Mouse (Mus musculus) forebrain, embryonic 12.5 days (tissue): ENCODE measurements around the gene Gprc6a. TPM values are rescaled to one million over a fixed set of nuclear protein-coding genes. Genes with fewer than 3 reads are reported as not detected.
A peak's percentile ranks its signal among the peaks of the same experiment; 100 is the strongest.

Source experiments
- ATAC-seq: fragments of 200-750 bp; cut with Nextera tagmentation; 2 replicates; pipeline ENCODE4 v1.8.0; 2017; ENCODE audit warnings: moderate TSS enrichment; ENCODE audit not compliant: low FRiP score
- H3K27ac ChIP-seq: fragments of 300-500 bp; sonication (generic); 2 replicates; pipeline ENCODE4 v1.5.1; 2016; ENCODE audit warnings: mild to moderate bottlenecking
- H3K27me3 ChIP-seq: fragments of 300-500 bp; sonication (generic); 2 replicates; pipeline ENCODE4 v1.6.1; 2016; ENCODE audit warnings: mild to moderate bottlenecking
- H3K36me3 ChIP-seq: fragments of 300-500 bp; sonication (generic); replicated peaks from 2 replicates; pipeline ENCODE4 v1.6.1; 2016; ENCODE audit warnings: mild to moderate bottlenecking
- H3K4me1 ChIP-seq: fragments of 300-500 bp; sonication (generic); 2 replicates; pipeline ENCODE4 v1.6.1; 2016
- H3K4me2 ChIP-seq: fragments of 300-500 bp; sonication (generic); 2 replicates; pipeline ENCODE4 v1.6.1; 2016; ENCODE audit warnings: mild to moderate bottlenecking, moderate library complexity
- H3K4me3 ChIP-seq: fragments of 300-500 bp; sonication (generic); replicated peaks from 2 replicates; pipeline ENCODE4 v1.5.1; 2016; ENCODE audit warnings: mild to moderate bottlenecking
- H3K9ac ChIP-seq: fragments of 300-500 bp; sonication (generic); 2 replicates; pipeline ENCODE4 v1.6.1; 2016; ENCODE audit warnings: mild to moderate bottlenecking
- H3K9me3 ChIP-seq: fragments of 300-500 bp; sonication (generic); 2 replicates; pipeline ENCODE4 v1.6.1; 2016
- WGBS: fragments of 180-500 bp; shearing (Covaris S2); methylation state at CpG from one replicate; pipeline ENCODE4 v1.1.7; 2016; 5-methylcytosine and 5-hydroxymethylcytosine counted together
- polyA plus RNA-seq: library from polyadenylated mRNA; unstranded; fragments of >200 nt; fragmentation: Nextera tagmentation; extraction: Ambion mirVana; gene quantifications from 2 replicates; pipeline ENCODE4 v1.2.1, GENCODE M21; 2016

Gprc6a gene
- not detected in 2 replicates for polyA plus RNA-seq

GRCm38 (mm10) chr10:51631411-51632136, at the start of gene Gprc6a:
Gprc6a (minus strand) TSS chr10:51631461.
- no peaks in the 10 kb centered on the region for H3K9me3 ChIP-seq
- no peaks in the 10 kb centered on the region for H3K27me3 ChIP-seq
- H3K9ac ChIP-seq = no peak within 1 kb of the TSS
- no peaks in the 10 kb centered on the region for H3K4me1 ChIP-seq
- no peak within 1 kb of the TSS for H3K4me2 ChIP-seq
- no peaks in the 10 kb centered on the region for H3K36me3 ChIP-seq
- 69% methylated on average over 8 of the region's 8 CpGs for WGBS
- no peak within 1 kb of the TSS for H3K27ac ChIP-seq
- no peak for ATAC-seq
- no peak within 1 kb of the TSS for H3K4me3 ChIP-seq

- Histone ChIP-seq H3K4me1 (peaks cover 11% of the 10 kb centered on the region), H3K4me2 (peak overlapping the region; percentile 98), H3K9ac (no peak overlapping the region), H3K27me3 (peaks cover 29% of the 10 kb centered on the region), H3K4me3 (peak overlapping the region; percentile 51), H3K27ac (no peak overlapping the region), H3K36me3 (no peaks in the 10 kb centered on the region), H3K9me3 (no peaks in the 10 kb centered on the region)
- 3% methylated on average over 10 of the region's 10 CpGs for WGBS
- ATAC-seq = no peak; the same call in 1 of the 2 replicates
Measured at GRCm38 (mm10) chr10:51678251-51678639, 47.0 kb upstream of the Gprc6a start.

GRCm38 (mm10) chr10:51677548-51678250, 46.4 kb upstream of the Gprc6a start, which contains the start of gene Rfx6:
Rfx6 (plus strand) TSS chr10:51677756.
- peak within 1 kb of the TSS; percentile 50; the same call in 1 of the 2 replicates for H3K9ac ChIP-seq
- ATAC-seq = peak; percentile 75
- WGBS = under 1% methylated on average over 38 of the region's 38 CpGs
- H3K4me1 ChIP-seq = peaks cover 11% of the 10 kb centered on the region
- H3K27me3 ChIP-seq = peaks cover 29% of the 10 kb centered on the region
- no peaks in the 10 kb centered on the region for H3K36me3 ChIP-seq
- H3K27ac ChIP-seq = no peak within 1 kb of the TSS
- peak within 1 kb of the TSS; percentile 98 for H3K4me2 ChIP-seq
- H3K9me3 ChIP-seq = no peaks in the 10 kb centered on the region
- H3K4me3 ChIP-seq = peak within 1 kb of the TSS; percentile 51

- Histone ChIP-seq H3K36me3 (no peaks in the 10 kb centered on the region), H3K27ac (no peak overlapping the region), H3K4me1 (no peaks in the 10 kb centered on the region), H3K9me3 (no peaks in the 10 kb centered on the region), H3K4me3 (no peak overlapping the region), H3K4me2 (no peak overlapping the region), H3K27me3 (peaks cover 16% of the 10 kb centered on the region), H3K9ac (no peak overlapping the region)
- WGBS = 63% methylated on average over 1 of the region's 1 CpGs
- ATAC-seq = no peak
Measured at GRCm38 (mm10) chr10:51672082-51672779, 41.0 kb upstream of the Gprc6a start.

- ATAC-seq = no peak
- no peak overlapping the region for H3K27ac ChIP-seq
- H3K4me3 ChIP-seq = no peak overlapping the region
- H3K4me2 ChIP-seq = no peak overlapping the region
- no peaks in the 10 kb centered on the region for H3K36me3 ChIP-seq
- H3K9ac ChIP-seq = no peak overlapping the region
- 83% methylated on average over 4 of the region's 4 CpGs for WGBS
- H3K4me1 ChIP-seq = no peaks in the 10 kb centered on the region
- no peaks in the 10 kb centered on the region for H3K9me3 ChIP-seq
- H3K27me3 ChIP-seq = peaks cover 9% of the 10 kb centered on the region
Measured at GRCm38 (mm10) chr10:51671583-51671982, 40.3 kb upstream of the Gprc6a start.

- Histone ChIP-seq H3K9ac (no peak overlapping the region), H3K9me3 (no peaks in the 10 kb centered on the region), H3K27me3 (no peaks in the 10 kb centered on the region), H3K4me1 (no peaks in the 10 kb centered on the region), H3K4me3 (no peak overlapping the region), H3K27ac (no peak overlapping the region), H3K4me2 (no peak overlapping the region), H3K36me3 (no peaks in the 10 kb centered on the region)
- no peak for ATAC-seq
Measured at GRCm38 (mm10) chr10:51669334-51669733, 38.1 kb upstream of the Gprc6a start.

- ATAC-seq = no peak
Measured at GRCm38 (mm10) chr10:51657324-51657723, 26.1 kb upstream of the Gprc6a start.

GRCm38 (mm10) chr10:51649506-51650221, 18.4 kb upstream of the Gprc6a start:
- ATAC-seq = no peak
- no peak overlapping the region for H3K27ac ChIP-seq
- H3K27me3 ChIP-seq = no peaks in the 10 kb centered on the region
- H3K4me2 ChIP-seq = no peak overlapping the region
- H3K4me1 ChIP-seq = no peaks in the 10 kb centered on the region
- no peak overlapping the region for H3K9ac ChIP-seq
- no peaks in the 10 kb centered on the region for H3K9me3 ChIP-seq
- no peak overlapping the region for H3K4me3 ChIP-seq
- 71% methylated on average over 3 of the region's 3 CpGs for WGBS
- H3K36me3 ChIP-seq = no peaks in the 10 kb centered on the region

More at GRCm38 (mm10) chr10:51657324-51657723, 26.1 kb upstream of the Gprc6a start:
- Histone ChIP-seq H3K36me3 (no peaks in the 10 kb centered on the region), H3K4me3 (no peak overlapping the region), H3K9me3 (no peaks in the 10 kb centered on the region), H3K27ac (no peak overlapping the region), H3K4me2 (no peak overlapping the region), H3K4me1 (no peaks in the 10 kb centered on the region), H3K9ac (no peak overlapping the region), H3K27me3 (no peaks in the 10 kb centered on the region)
- WGBS = 72% methylated on average over 1 of the region's 1 CpGs

- no peak overlapping the region for H3K27ac ChIP-seq
- no peak overlapping the region for H3K4me2 ChIP-seq
- no peak overlapping the region for H3K4me3 ChIP-seq
- no peak overlapping the region for H3K9ac ChIP-seq
- H3K4me1 ChIP-seq = no peaks in the 10 kb centered on the region
- no peaks in the 10 kb centered on the region for H3K9me3 ChIP-seq
- 89% methylated on average over 3 of the region's 3 CpGs for WGBS
- H3K27me3 ChIP-seq = no peaks in the 10 kb centered on the region
- no peak for ATAC-seq
- H3K36me3 ChIP-seq = no peaks in the 10 kb centered on the region
Measured at GRCm38 (mm10) chr10:51621193-51621592, 10.1 kb downstream of the Gprc6a start.

- Histone ChIP-seq H3K4me2 (no peak overlapping the region), H3K4me1 (no peaks in the 10 kb centered on the region), H3K27ac (no peak overlapping the region), H3K9ac (no peak overlapping the region), H3K36me3 (no peaks in the 10 kb centered on the region), H3K4me3 (no peak overlapping the region), H3K27me3 (no peaks in the 10 kb centered on the region), H3K9me3 (no peaks in the 10 kb centered on the region)
- no peak for ATAC-seq
- WGBS = 66% methylated on average over 7 of the region's 7 CpGs
Measured at GRCm38 (mm10) chr10:51620126-51620525, 11.1 kb downstream of the Gprc6a start.

GRCm38 (mm10) chr10:51618538-51618937, 12.7 kb downstream of the Gprc6a start:
- H3K4me2 ChIP-seq = no peak overlapping the region
- no peak for ATAC-seq
- WGBS = 56% methylated on average over 2 of the region's 2 CpGs

More at GRCm38 (mm10) chr10:51618538-51618937, 12.7 kb downstream of the Gprc6a start:
- Histone ChIP-seq H3K9me3 (no peaks in the 10 kb centered on the region), H3K4me3 (no peak overlapping the region), H3K27me3 (no peaks in the 10 kb centered on the region), H3K27ac (no peak overlapping the region), H3K4me1 (no peaks in the 10 kb centered on the region), H3K9ac (no peak overlapping the region), H3K36me3 (no peaks in the 10 kb centered on the region)
